Mouse (Mus musculus) heart, embryonic 11.5 days (tissue): ENCODE measurements at regions not wholly inside any gene's neighbourhood (a gene's known extent, or its start where the extent isn't known, plus 50 kb on each side); places are given as distances from the start of the nearest gene placed in this dataset.

Experiments
- ATAC-seq: fragments of 200-750 bp; cut with Nextera tagmentation; replicated peaks from 2 replicates; pipeline ENCODE4 v1.8.0; 2017; ENCODE audit warnings: moderate library complexity; ENCODE audit not compliant: insufficient number of reproducible peaks, low FRiP score, low TSS enrichment
- H3K27ac ChIP-seq: fragments of 300-500 bp; sonication (generic); 2 replicates; pipeline ENCODE4 v1.5.1; 2014; ENCODE audit warnings: mild to moderate bottlenecking, low read depth, low read length
- H3K27me3 ChIP-seq: fragments of 300-500 bp; sonication (generic); 2 replicates; pipeline ENCODE4 v1.6.1; 2014; ENCODE audit warnings: mild to moderate bottlenecking, low read length, mixed read lengths; ENCODE audit not compliant: control insufficient read depth, insufficient read depth
- H3K36me3 ChIP-seq: fragments of 300-500 bp; sonication (generic); 2 replicates; pipeline ENCODE4 v1.6.1; 2014; ENCODE audit warnings: mild to moderate bottlenecking, low read length, moderate library complexity, mixed read lengths; ENCODE audit not compliant: control insufficient read depth, insufficient read depth
- H3K4me1 ChIP-seq: fragments of 300-500 bp; sonication (generic); 2 replicates; pipeline ENCODE4 v1.6.1; 2014; ENCODE audit warnings: low read length; ENCODE audit not compliant: control insufficient read depth, insufficient read depth
- H3K4me2 ChIP-seq: fragments of 300-500 bp; sonication (generic); 2 replicates; pipeline ENCODE4 v1.6.1; 2014; ENCODE audit warnings: mild to moderate bottlenecking, moderate library complexity
- H3K4me3 ChIP-seq: fragments of 300-500 bp; sonication (generic); 2 replicates; pipeline ENCODE4 v1.5.1; 2014; ENCODE audit warnings: low read depth, low read length
- H3K9ac ChIP-seq: fragments of 300-500 bp; sonication (generic); 2 replicates; pipeline ENCODE4 v1.6.1; 2014; ENCODE audit warnings: mild to moderate bottlenecking, low read depth, low read length, moderate library complexity
- H3K9me3 ChIP-seq: fragments of 300-500 bp; sonication (generic); replicated peaks from 2 replicates; pipeline ENCODE4 v1.6.1; 2016; ENCODE audit warnings: low read length; ENCODE audit not compliant: control insufficient read depth
- WGBS: fragments of 180-500 bp; shearing (Covaris S2); extraction: QIAGEN DNeasy Blood & Tissue Kit; methylation state at CpG from one replicate; pipeline ENCODE4 v1.1.7; 2014; ENCODE audit not compliant: insufficient replicate concordance; 5-methylcytosine and 5-hydroxymethylcytosine counted together

GRCm38 (mm10) chr8:103230741-103231475 lies 445.5 kb upstream of the Cdh11 start:
- H3K27ac ChIP-seq, result peak overlapping the region; percentile 31; the same call in 1 of the 2 replicates
- 48% methylated on average over 9 of the region's 9 CpGs for WGBS
- no peak for ATAC-seq
- no peaks in the 10 kb centered on the region; the same call in 1 of the 2 replicates for H3K4me1 ChIP-seq
- no peaks in the 10 kb centered on the region for H3K27me3 ChIP-seq
- no peaks in the 10 kb centered on the region for H3K9me3 ChIP-seq
- H3K9ac ChIP-seq, result no peak overlapping the region
- H3K4me3 ChIP-seq, result no peak overlapping the region
- no peaks in the 10 kb centered on the region for H3K36me3 ChIP-seq
- no peak overlapping the region for H3K4me2 ChIP-seq

GRCm38 (mm10) chr8:103234374-103234773 lies 448.9 kb upstream of the Cdh11 start:
- Histone ChIP-seq H3K4me3 (no peak overlapping the region), H3K9me3 (no peaks in the 10 kb centered on the region), H3K27ac (0 out of 2 replicates have a peak overlapping the region, but pooled peaks have one; percentile 22), H3K27me3 (no peaks in the 10 kb centered on the region), H3K9ac (no peak overlapping the region), H3K4me1 (no peaks in the 10 kb centered on the region; the same call in 1 of the 2 replicates), H3K36me3 (no peaks in the 10 kb centered on the region), H3K4me2 (no peak overlapping the region)
- 29% methylated on average over 2 of the region's 2 CpGs for WGBS
- peak; percentile 75 for ATAC-seq

- no peak for ATAC-seq
- H3K4me1 ChIP-seq, result no peaks in the 10 kb centered on the region; the same call in 1 of the 2 replicates
- H3K36me3 ChIP-seq, result no peaks in the 10 kb centered on the region
- H3K4me2 ChIP-seq, result no peak overlapping the region
- H3K4me3 ChIP-seq, result no peak overlapping the region
- H3K9me3 ChIP-seq, result no peaks in the 10 kb centered on the region
- H3K27me3 ChIP-seq, result no peaks in the 10 kb centered on the region
- 25% methylated on average over 1 of the region's 1 CpGs for WGBS
- H3K27ac ChIP-seq, result no peak overlapping the region
- no peak overlapping the region for H3K9ac ChIP-seq
Measured at GRCm38 (mm10) chr8:103235614-103236013, 450.2 kb upstream of the Cdh11 start.

GRCm38 (mm10) chr8:103238456-103238970 lies 453.1 kb upstream of the Cdh11 start:
- Histone ChIP-seq H3K4me3 (no peak overlapping the region), H3K27ac (no peak overlapping the region), H3K4me1 (no peaks in the 10 kb centered on the region), H3K9me3 (no peaks in the 10 kb centered on the region), H3K36me3 (no peaks in the 10 kb centered on the region), H3K9ac (no peak overlapping the region), H3K27me3 (no peaks in the 10 kb centered on the region), H3K4me2 (no peak overlapping the region)
- ATAC-seq, result no peak

GRCm38 (mm10) chr8:103244169-103244568 lies 458.7 kb upstream of the Cdh11 start:
- no peak for ATAC-seq
- 71% methylated on average over 2 of the region's 2 CpGs for WGBS

GRCm38 (mm10) chr8:103244658-103245057 lies 459.2 kb upstream of the Cdh11 start:
- no peak overlapping the region for H3K27ac ChIP-seq
- H3K27me3 ChIP-seq, result no peaks in the 10 kb centered on the region
- no peak for ATAC-seq
- no peaks in the 10 kb centered on the region for H3K4me1 ChIP-seq
- no peak overlapping the region for H3K9ac ChIP-seq
- H3K4me3 ChIP-seq, result no peak overlapping the region
- WGBS, result 54% methylated on average over 6 of the region's 6 CpGs
- H3K36me3 ChIP-seq, result no peaks in the 10 kb centered on the region
- no peak overlapping the region for H3K4me2 ChIP-seq
- no peaks in the 10 kb centered on the region for H3K9me3 ChIP-seq

More at GRCm38 (mm10) chr8:103244169-103244568, 458.7 kb upstream of the Cdh11 start:
- no peak overlapping the region for H3K27ac ChIP-seq
- no peaks in the 10 kb centered on the region for H3K27me3 ChIP-seq
- no peak overlapping the region for H3K4me2 ChIP-seq
- H3K36me3 ChIP-seq, result no peaks in the 10 kb centered on the region
- no peak overlapping the region for H3K4me3 ChIP-seq
- H3K4me1 ChIP-seq, result no peaks in the 10 kb centered on the region
- no peaks in the 10 kb centered on the region for H3K9me3 ChIP-seq
- H3K9ac ChIP-seq, result no peak overlapping the region

GRCm38 (mm10) chr8:103245864-103246263 lies 460.4 kb upstream of the Cdh11 start:
- H3K27ac ChIP-seq, result no peak overlapping the region
- H3K4me3 ChIP-seq, result no peak overlapping the region
- H3K4me1 ChIP-seq, result no peaks in the 10 kb centered on the region
- H3K9ac ChIP-seq, result no peak overlapping the region
- 49% methylated on average over 9 of the region's 9 CpGs for WGBS
- H3K36me3 ChIP-seq, result no peaks in the 10 kb centered on the region
- no peak overlapping the region for H3K4me2 ChIP-seq
- no peaks in the 10 kb centered on the region for H3K9me3 ChIP-seq
- no peak for ATAC-seq
- no peaks in the 10 kb centered on the region for H3K27me3 ChIP-seq

- ATAC-seq, result no peak
- H3K4me2 ChIP-seq, result no peak overlapping the region
- no peaks in the 10 kb centered on the region for H3K4me1 ChIP-seq
- no peak overlapping the region for H3K9ac ChIP-seq
- H3K27me3 ChIP-seq, result no peaks in the 10 kb centered on the region
- H3K4me3 ChIP-seq, result no peak overlapping the region
- no peaks in the 10 kb centered on the region for H3K9me3 ChIP-seq
- no peak overlapping the region for H3K27ac ChIP-seq
- H3K36me3 ChIP-seq, result no peaks in the 10 kb centered on the region
Measured at GRCm38 (mm10) chr8:103261236-103261635, 475.8 kb upstream of the Cdh11 start.

GRCm38 (mm10) chr8:103270035-103270434 lies 484.6 kb upstream of the Cdh11 start:
- no peak overlapping the region for H3K27ac ChIP-seq

More at GRCm38 (mm10) chr8:103270035-103270434, 484.6 kb upstream of the Cdh11 start:
- H3K4me3 ChIP-seq, result no peak overlapping the region
- H3K9me3 ChIP-seq, result no peaks in the 10 kb centered on the region
- H3K4me2 ChIP-seq, result no peak overlapping the region
- no peaks in the 10 kb centered on the region for H3K4me1 ChIP-seq
- no peaks in the 10 kb centered on the region for H3K36me3 ChIP-seq
- 60% methylated on average over 3 of the region's 3 CpGs for WGBS
- no peaks in the 10 kb centered on the region for H3K27me3 ChIP-seq
- no peak overlapping the region for H3K9ac ChIP-seq
- no peak for ATAC-seq
